Mouse (Mus musculus): ENCODE measurements at regions not wholly inside any gene's neighbourhood (a gene's known extent, or its start where the extent isn't known, plus 50 kb on each side); places are given as distances from the start of the nearest gene placed in this dataset.
A peak's percentile ranks its signal among the peaks of the same experiment; 100 is the strongest.

GRCm38 (mm10) chr13:98579731-98580130 is 57.5 kb downstream of the Tmem174 start:
- Histone ChIP-seq H3K4me2 (ENCODE audit: low read depth, low read length) (no peak overlapping the region), H3K36me3 (replicated peaks; ENCODE audit: control insufficient read depth, insufficient read depth, low read length) (no peaks in the 10 kb centered on the region), H3K9ac (replicated peaks; ENCODE audit: low read depth, low read length) (no peak overlapping the region), H3K27ac (ENCODE audit: low read depth) (no peak overlapping the region), H3K9me3 (replicated peaks; ENCODE audit: control insufficient read depth, low read length) (no peaks in the 10 kb centered on the region), H3K27me3 (ENCODE audit: control insufficient read depth, insufficient read depth, low read length) (peaks cover 29% of the 10 kb centered on the region), H3K4me3 (ENCODE audit: low read depth, low read length) (no peak overlapping the region), H3K4me1 (ENCODE audit: control insufficient read depth, insufficient read depth) (no peaks in the 10 kb centered on the region)
- WGBS = 78% methylated on average over 3 of the region's 3 CpGs
- no peak for DNase-seq (ENCODE audit: low spot score)
- TF ChIP-seq CTCF (IDR thresholded peaks at IDR 0.05; ENCODE audit: low read depth) (no peak), EP300 (IDR thresholded peaks at IDR 0.05; ENCODE audit: low read depth) (no peak)
- ATAC-seq (ENCODE audit: insufficient read depth, low read depth) = no peak

- TF ChIP-seq CTCF (IDR thresholded peaks at IDR 0.05; ENCODE audit: low read depth) (no peak), EP300 (IDR thresholded peaks at IDR 0.05; ENCODE audit: low read depth) (no peak)
- Histone ChIP-seq H3K27ac (ENCODE audit: low read depth) (no peak overlapping the region), H3K4me3 (ENCODE audit: low read depth, low read length) (no peak overlapping the region), H3K4me1 (ENCODE audit: control insufficient read depth, insufficient read depth) (no peaks in the 10 kb centered on the region), H3K9ac (replicated peaks; ENCODE audit: low read depth, low read length) (no peak overlapping the region), H3K36me3 (replicated peaks; ENCODE audit: control insufficient read depth, insufficient read depth, low read length) (no peaks in the 10 kb centered on the region), H3K9me3 (replicated peaks; ENCODE audit: control insufficient read depth, low read length) (no peaks in the 10 kb centered on the region), H3K4me2 (ENCODE audit: low read depth, low read length) (no peak overlapping the region), H3K27me3 (ENCODE audit: control insufficient read depth, insufficient read depth, low read length) (peaks cover 35% of the 10 kb centered on the region)
- 70% methylated on average over 11 of the region's 11 CpGs for WGBS
- DNase-seq (ENCODE audit: low spot score) = no peak
- ATAC-seq (ENCODE audit: insufficient read depth, low read depth) = no peak
Observed at GRCm38 (mm10) chr13:98578426-98579066, 58.7 kb downstream of the Tmem174 start.

GRCm38 (mm10) chr13:98576061-98576460 is 61.1 kb downstream of the Tmem174 start:
- no peaks in the 10 kb centered on the region for H3K36me3 ChIP-seq (replicated peaks; ENCODE audit: control insufficient read depth, insufficient read depth, low read length)
- TF ChIP-seq CTCF (IDR thresholded peaks at IDR 0.05; ENCODE audit: low read depth) (no peak), EP300 (IDR thresholded peaks at IDR 0.05; ENCODE audit: low read depth) (no peak)
- no peak for ATAC-seq (ENCODE audit: insufficient read depth, low read depth)
- H3K27me3 ChIP-seq (ENCODE audit: control insufficient read depth, insufficient read depth, low read length) = peaks cover 52% of the 10 kb centered on the region
- H3K27ac ChIP-seq (ENCODE audit: low read depth) = no peak overlapping the region
- H3K9me3 ChIP-seq (replicated peaks; ENCODE audit: control insufficient read depth, low read length) = no peaks in the 10 kb centered on the region
- no peak for DNase-seq (ENCODE audit: low spot score)
- no peak overlapping the region for H3K4me2 ChIP-seq (ENCODE audit: low read depth, low read length)
- H3K9ac ChIP-seq (replicated peaks; ENCODE audit: low read depth, low read length) = no peak overlapping the region
- H3K4me1 ChIP-seq (ENCODE audit: control insufficient read depth, insufficient read depth) = 0 out of 2 replicates have a peak, but pooled peaks cover 3% of the 10 kb centered on the region
- no peak overlapping the region for H3K4me3 ChIP-seq (ENCODE audit: low read depth, low read length)
- WGBS = 78% methylated on average over 3 of the region's 3 CpGs

- peaks cover 62% of the 10 kb centered on the region for H3K27me3 ChIP-seq (ENCODE audit: control insufficient read depth, insufficient read depth, low read length)
- no peak overlapping the region for H3K4me3 ChIP-seq (ENCODE audit: low read depth, low read length)
- no peak overlapping the region for H3K4me2 ChIP-seq (ENCODE audit: low read depth, low read length)
- no peak overlapping the region for H3K9ac ChIP-seq (replicated peaks; ENCODE audit: low read depth, low read length)
- H3K36me3 ChIP-seq (replicated peaks; ENCODE audit: control insufficient read depth, insufficient read depth, low read length) = no peaks in the 10 kb centered on the region
- ATAC-seq (ENCODE audit: insufficient read depth, low read depth) (no peak), DNase-seq (ENCODE audit: low spot score) (no peak)
- H3K4me1 ChIP-seq (ENCODE audit: control insufficient read depth, insufficient read depth) = 0 out of 2 replicates have a peak, but pooled peaks cover 3% of the 10 kb centered on the region
- no peaks in the 10 kb centered on the region for H3K9me3 ChIP-seq (replicated peaks; ENCODE audit: control insufficient read depth, low read length)
- TF ChIP-seq EP300 (IDR thresholded peaks at IDR 0.05; ENCODE audit: low read depth) = no peak
- TF ChIP-seq CTCF (IDR thresholded peaks at IDR 0.05; ENCODE audit: low read depth) = no peak
- WGBS = 61% methylated on average over 12 of the region's 12 CpGs
- no peak overlapping the region for H3K27ac ChIP-seq (ENCODE audit: low read depth)
Observed at GRCm38 (mm10) chr13:98574057-98574323, 63.2 kb downstream of the Tmem174 start.

GRCm38 (mm10) chr13:98573261-98574056 is 63.8 kb downstream of the Tmem174 start:
- TF ChIP-seq EP300 (IDR thresholded peaks at IDR 0.05; ENCODE audit: low read depth) = no peak
- TF ChIP-seq CTCF (IDR thresholded peaks at IDR 0.05; ENCODE audit: low read depth) = no peak
- no peak overlapping the region for H3K9ac ChIP-seq (replicated peaks; ENCODE audit: low read depth, low read length)
- H3K36me3 ChIP-seq (replicated peaks; ENCODE audit: control insufficient read depth, insufficient read depth, low read length) = no peaks in the 10 kb centered on the region
- ATAC-seq (ENCODE audit: insufficient read depth, low read depth) = 0 out of 2 replicates have a peak, but pooled peaks have one; percentile 11
- no peak overlapping the region for H3K27ac ChIP-seq (ENCODE audit: low read depth)
- 43% methylated on average over 39 of the region's 39 CpGs for WGBS
- DNase-seq (ENCODE audit: low spot score) = no peak
- H3K4me3 ChIP-seq (ENCODE audit: low read depth, low read length) = peak overlapping the region; percentile 50
- H3K4me1 ChIP-seq (ENCODE audit: control insufficient read depth, insufficient read depth) = 0 out of 2 replicates have a peak, but pooled peaks cover 3% of the 10 kb centered on the region
- peak overlapping the region; percentile 71 for H3K4me2 ChIP-seq (ENCODE audit: low read depth, low read length)
- no peaks in the 10 kb centered on the region for H3K9me3 ChIP-seq (replicated peaks; ENCODE audit: control insufficient read depth, low read length)
- peaks cover 62% of the 10 kb centered on the region for H3K27me3 ChIP-seq (ENCODE audit: control insufficient read depth, insufficient read depth, low read length)
